Mouse (Mus musculus) cerebellum, adult 11-12 months (tissue): ENCODE measurements at regions not wholly inside any gene's neighbourhood (a gene's known extent, or its start where the extent isn't known, plus 50 kb on each side); places are given as distances from the start of the nearest gene placed in this dataset.
A peak's percentile ranks its signal among the peaks of the same experiment; 100 is the strongest.

ENCODE experiments used
- DNase-seq: peaks from one replicate; pipeline ENCODE4 v3.0.0; 2022

DNA sequence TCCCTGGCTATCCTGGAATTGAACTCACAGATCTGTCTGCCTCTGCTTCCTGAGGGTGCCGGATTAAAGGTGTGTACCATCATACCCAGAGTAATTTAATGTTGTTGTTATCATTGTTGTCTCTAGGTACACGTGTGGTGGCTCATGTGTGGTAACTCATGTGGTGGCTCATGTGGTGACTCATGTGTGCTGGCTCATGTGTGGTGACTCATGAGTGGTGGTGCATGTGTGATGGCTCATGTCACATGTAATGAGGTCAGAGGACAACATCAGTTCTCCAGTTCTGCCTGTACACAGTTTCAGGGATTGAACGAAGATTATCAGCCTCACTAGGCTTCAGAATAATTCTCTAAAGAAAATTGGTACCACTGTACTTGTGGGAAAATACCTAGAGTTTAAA, 80.2 kb downstream of the Zfp36l2 start:
- DNase-seq, result no peak

DNA sequence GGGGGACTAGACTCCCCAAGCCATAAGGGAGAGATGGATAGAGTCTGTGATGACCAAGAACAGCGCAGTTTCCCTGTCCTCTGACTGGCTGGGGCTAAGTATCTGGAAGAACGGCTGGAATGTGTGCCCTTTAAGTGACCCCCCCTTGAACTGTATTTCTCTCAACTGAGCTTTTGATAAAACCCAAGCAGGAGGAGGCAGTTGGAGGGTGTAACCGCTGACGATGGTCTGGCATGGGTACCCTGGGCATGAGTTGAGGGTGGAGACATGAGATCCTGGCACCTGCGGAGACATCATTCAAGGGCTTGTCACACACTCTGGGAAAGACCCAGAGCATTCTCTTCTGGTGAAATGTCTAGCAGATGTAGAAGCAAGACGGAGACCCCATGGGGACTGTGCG, 83.5 kb downstream of the Zfp36l2 start:
- DNase-seq, result no peak

DNA sequence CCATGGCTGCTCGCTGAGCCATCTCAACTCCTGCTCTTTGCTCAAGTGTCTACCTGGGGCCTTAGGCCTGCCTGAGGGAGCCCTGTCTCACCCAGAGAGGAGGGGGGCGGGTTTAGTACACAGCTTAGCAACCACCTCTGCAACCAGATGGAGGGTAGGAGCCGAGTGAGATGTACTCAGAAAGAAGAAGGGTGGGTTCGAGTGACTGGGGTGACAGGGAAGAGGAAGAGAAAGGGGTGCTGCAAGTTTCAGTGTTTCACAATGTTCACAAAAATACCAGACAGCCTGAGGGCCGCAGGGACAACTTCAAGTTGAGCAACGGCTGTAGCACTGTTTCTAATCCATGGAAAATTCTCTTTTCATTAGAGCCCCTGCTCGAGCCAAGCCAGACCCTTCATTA, 84.4 kb downstream of the Zfp36l2 start:
- no peak for DNase-seq

DNA sequence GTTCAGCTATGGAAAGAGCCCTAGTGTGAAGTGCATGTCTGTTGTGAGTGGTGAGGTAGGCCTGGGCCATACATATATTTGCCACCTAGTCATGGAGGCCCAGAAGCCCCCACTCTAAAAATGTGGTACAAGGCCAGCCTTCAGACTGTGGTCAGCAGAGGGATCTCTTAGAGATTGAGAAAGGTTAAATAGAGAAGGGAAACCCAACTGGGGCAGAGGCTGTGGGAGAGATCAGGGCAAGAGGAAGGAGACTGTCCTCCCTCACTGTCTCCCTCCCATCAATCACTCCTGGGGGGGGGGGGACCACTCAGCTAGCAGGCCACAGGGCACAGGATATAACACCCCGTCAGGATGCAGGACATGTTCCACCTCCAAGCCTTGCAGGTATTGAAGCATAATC, 86.1 kb downstream of the Zfp36l2 start:
- no peak for DNase-seq

DNA sequence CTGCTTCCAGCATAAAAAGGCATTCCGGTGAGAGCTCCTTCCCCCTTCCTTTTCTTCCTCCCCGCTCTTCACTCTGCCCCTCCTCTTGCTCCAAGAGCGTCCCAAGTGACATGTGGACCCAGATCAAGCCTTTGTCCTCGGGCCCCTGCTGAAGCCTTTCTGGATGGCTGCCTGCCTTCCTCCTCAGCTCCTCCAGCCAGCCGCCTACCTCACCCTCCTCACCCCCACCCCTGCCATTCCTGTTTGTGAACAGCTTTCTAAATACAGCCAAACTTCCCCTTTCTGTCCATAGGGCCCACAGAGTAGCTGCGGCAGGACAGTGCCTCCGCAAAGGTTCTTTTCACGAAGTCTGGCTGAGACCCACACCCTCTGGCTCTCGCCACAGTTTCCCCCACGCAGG, 87.2 kb downstream of the Zfp36l2 start:
- no peak for DNase-seq

DNA sequence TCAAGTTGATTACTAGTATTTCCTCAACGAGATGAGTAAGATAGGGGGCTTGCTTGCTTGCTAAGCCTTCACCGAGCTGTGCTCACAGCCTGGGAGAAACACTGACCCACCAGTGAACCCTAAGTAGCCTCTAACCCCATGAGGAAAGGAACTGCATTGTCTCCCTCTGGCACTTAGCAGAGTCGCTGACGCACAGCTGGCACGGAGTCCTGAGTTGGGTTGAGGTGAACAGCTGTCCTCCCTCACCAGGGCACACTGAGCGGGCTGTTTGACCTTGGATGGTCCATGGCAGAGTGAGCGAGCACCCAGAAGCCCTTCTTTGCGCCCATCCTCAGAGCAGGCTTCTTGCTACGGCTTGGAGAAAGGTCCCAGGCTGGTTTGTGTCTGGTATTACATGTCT, 88.0 kb downstream of the Zfp36l2 start:
- no peak for DNase-seq

DNA sequence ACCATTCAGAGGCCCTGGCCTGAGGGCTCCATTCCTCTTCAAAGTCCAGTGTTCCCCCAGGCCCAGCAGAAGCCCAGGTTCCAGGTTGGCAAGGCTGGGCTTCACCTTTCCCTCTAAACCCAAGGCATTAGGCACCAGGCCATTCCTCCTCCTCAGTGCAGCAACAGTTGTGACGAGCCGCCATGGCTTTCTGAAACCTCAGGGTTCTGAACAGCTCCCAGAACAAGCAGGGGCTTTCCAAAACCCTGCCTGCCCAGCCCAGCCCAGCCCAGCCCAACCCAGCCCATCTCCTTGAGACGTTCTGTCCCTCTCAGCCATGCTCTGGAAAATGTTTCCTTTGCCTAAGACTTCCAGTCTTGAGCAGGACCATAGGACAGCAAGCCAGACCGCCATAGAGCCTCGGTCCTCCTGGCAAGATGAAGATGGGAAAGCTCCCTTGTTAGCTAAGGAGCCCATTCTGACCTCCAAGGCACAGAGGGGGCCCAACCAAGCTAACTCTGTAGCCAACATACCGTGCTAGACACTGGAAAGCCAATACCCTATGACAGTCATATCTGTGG, 89.8 kb downstream of the Zfp36l2 start:
- DNase-seq, result no peak

DNA sequence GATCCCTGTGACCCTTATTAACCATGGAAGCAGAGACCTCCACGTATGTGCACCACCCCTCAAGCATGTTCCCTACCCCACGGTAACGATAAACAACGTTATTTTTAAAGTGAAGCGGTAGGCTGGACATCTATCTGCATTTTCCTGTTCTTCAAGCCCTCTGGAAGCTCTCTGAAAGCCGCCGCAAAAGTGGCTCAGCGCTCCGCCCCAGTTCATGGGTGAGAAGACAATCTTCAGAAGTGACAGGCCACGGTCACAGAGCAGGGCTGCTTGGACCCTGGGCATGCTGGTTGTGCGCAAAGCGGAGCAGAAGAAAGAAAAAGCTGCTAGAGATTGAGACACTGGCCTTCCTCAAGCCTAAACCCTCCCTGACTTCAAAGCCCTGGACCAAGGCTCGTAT, 90.5 kb downstream of the Zfp36l2 start:
- DNase-seq, result no peak

DNA sequence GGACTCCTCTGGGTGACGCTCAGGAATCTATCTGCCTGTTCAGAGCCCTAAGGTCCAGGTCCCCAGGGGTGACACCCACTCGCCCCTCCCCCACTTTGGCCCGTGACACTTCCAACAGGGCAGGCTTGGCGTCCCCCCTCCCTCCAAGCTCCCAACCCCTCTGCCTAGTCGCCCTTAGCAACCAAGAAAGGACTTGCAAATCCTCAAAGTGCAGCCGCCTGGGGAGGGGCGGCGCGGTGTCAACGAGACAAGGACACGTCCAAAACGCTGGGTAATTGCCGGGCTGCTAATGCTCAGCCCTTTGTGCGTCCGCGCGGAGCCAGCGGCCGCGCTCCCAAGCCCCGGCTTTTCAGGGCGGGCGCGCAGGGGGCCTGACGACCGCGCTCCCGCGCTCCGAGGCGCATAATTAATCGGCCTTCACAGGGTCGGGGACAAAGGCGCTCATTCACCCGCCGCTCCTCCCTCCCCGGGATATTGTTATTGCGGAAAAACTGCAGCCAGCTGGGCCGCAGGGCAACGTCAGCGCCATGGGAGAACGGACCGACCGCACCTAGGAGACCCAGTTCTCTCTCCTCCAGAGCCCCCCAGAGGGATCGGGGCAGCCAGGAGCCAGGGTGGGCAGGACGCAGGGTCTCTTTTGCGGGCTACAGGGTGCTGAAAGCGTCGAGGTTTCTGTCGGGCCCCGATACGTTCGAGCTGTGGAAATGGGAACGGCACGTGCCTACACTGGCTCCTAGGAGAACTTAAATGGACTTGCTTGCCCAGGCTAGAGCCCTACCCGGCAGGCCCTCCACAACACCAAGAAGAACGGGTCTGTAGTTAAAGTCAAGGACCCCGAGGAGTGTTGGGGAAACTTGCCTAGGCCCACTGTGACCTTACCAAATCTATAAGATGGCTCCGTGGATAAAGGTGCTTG, 91.1 kb downstream of the Zfp36l2 start:
- DNase-seq, result peak; percentile 58

DNA sequence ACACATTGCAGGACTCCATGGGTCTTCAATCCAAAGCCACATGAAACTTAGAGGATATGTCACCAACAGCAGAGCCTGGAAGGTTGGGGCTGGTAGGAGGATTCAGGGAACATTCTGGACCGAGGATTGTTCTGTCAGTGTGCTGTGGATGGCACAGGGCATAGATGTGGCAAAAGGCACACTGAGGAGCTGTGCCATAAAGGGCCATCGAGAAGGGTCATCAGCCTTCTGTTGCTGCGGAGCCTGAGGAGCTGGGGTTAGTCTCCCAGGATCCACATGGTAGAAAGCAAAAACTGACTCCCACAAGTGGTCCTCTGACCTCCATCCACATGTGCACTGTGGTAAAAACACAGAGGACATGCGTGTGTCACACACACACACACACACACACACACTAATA, 91.9 kb downstream of the Zfp36l2 start:
- no peak for DNase-seq

DNA sequence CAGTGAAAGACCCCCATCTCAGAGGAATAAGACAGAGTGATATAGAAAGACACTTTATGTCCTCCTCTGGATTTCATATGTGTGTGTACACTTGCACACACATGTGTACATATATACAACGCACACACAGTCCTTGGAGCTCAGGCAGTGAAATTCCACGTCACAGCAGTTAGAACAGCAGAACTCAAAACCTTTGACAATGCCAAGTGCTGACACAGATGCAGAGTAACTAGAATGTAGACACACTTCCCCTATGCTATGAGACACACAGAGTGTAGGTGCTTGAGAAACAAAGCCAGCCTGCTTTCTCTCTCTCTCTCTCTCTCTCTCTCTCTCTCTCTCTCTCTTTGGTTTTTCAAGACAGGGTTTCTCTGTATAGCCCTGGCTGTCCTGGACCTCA, 92.7 kb downstream of the Zfp36l2 start:
- DNase-seq, result no peak

DNA sequence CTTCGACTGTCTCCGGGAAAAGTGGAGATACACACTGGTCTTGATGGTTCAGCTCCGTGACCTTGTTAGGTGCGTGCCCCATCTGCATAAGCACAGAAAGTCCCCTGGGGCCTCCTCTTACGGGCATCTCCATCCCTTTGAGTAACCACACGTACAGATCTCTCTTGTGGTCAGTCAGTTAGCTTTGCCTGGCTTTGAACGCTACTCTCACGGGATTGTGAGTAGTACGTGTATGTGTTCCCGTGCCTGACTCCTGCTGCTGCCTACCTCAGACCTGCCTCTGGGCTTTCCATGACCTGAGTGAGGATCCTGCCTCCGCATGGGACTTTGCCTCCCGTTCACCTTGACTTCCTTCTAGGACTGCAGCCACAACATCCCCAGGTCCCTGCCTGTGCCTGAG, 101.4 kb downstream of the Zfp36l2 start:
- no peak for DNase-seq

DNA sequence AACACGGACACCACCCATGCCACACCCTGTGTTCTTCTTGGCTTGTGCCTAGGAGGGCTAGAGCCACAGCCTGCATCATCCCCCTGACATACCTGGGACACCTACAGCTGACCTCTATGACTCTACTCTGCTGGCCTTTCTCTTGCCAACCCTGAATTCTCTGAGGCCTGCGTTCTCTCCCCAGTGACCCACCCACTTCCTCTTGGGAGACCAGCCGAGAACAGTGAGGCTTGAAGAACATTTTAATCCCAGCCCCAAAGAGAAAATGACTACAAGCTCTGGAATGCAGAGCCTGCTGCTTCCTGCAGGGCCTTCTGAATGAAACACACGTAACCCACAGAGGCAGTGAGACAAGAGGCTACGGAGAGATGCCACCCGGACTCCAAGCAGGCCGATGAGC, 102.0 kb downstream of the Zfp36l2 start:
- peak; percentile 5 for DNase-seq

DNA sequence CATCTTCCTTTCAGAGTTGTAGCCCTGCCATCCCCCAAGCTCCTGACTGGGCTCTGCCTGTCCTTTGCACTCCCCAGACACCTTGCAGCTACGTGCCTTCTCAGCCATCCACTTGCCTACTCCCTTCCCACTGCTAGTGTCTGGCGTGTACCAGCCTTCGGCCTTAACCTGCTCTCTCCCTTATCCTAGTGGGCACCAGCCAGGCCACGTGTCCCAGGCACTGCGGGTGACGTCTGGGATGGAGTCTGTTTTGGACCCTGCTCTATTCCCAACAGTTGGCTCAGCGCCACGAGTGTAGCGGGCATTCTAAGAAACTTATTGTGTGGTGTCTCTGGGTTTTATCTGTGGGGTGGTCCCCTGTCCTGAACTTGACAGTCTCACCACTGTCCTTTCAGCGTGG, 102.5 kb downstream of the Zfp36l2 start:
- DNase-seq, result peak; percentile 11

DNA sequence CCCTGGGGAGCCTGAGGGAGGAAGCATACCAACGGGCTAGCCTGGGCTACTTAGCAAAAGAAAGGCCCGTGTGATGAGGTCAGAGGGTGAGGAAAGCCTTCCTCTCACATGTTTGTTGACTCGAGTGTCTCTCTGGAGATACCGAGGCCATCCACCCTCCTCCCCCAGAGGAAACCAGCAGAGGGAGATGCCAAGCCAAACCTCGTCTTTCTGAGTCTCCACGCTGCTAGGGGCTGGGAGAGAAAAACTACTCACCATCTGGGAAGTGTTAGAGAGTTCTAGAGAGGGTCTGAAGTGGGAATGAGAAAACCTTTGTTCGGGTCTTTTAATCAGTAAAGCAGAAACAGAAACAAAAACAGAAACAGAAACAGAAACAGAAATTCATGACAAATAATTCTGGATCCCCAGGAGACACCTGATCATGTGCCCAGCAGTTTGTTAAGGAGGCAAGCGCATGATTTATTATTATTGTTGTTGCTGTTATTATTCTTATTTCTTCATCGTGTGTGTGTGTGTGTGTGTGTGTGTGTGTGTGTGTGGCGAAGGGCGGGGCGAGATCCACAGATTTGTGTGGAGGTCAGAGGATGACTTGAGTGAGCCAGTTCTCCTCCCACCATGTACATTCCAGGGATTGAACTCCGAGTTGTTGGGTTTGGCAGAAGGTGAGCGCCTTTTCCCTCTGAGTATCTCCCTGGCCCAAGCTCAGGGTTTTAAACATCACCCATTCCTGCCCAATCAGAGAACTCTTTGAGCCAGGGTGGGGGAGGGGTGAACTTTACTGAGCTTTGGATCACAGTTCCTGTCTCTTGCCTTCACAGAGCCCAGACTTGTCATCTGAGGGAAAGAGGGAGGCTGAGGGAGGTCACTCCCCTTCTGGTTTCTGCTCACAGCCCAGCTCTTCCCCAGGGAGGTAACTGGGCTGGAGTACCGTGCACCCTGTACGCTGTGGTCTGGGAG, 104.2 kb downstream of the Zfp36l2 start:
- DNase-seq, result no peak

DNA sequence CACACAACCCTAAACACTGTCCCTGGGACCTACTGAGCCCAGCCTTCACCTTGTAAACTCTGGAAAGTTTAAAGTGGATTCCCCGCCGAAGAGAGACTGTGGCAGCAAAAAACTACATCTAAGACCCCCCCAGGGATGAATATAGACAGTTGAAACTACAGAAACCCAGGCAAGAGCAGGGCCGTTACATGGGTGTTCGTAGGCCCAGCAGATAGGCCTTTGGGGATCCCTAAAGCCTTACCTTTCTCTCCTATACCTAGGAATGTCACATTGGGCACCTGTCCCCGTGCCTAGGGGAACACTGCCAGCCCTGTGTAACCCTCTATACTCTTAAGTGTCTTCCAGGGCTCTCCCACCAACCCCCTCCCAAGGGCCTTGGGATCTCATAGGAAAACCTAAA, 105.2 kb downstream of the Zfp36l2 start:
- no peak for DNase-seq

DNA sequence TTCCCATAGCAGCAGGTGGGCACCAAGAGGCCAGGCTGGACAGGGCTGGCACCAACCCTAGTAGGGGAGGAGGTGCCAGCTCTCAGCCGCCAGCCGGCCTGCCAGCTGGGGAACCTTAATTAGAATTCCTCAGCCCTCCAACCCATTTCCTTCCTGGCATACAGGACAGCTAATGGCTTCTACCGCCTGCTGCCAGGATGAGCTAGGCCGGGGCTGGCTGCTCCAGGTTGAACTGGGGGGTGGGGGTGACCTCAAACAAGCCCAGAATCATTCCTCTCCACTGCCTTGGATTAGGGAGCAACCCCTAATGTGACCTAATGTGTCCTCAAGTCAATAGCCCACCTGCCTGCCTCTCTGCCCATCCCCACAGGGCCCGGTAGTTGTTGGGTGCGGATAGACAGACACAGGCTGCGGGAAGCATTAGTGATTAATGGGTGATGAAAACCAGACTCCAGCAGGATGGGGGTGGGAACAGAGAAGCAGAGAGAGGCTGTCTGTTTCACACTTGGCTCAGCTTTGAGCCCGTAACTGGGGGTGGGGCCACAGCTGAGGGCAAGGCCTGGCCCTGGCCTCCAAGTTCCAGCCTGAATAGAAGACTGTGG, 105.9 kb downstream of the Zfp36l2 start:
- peak; percentile 37 for DNase-seq

DNA sequence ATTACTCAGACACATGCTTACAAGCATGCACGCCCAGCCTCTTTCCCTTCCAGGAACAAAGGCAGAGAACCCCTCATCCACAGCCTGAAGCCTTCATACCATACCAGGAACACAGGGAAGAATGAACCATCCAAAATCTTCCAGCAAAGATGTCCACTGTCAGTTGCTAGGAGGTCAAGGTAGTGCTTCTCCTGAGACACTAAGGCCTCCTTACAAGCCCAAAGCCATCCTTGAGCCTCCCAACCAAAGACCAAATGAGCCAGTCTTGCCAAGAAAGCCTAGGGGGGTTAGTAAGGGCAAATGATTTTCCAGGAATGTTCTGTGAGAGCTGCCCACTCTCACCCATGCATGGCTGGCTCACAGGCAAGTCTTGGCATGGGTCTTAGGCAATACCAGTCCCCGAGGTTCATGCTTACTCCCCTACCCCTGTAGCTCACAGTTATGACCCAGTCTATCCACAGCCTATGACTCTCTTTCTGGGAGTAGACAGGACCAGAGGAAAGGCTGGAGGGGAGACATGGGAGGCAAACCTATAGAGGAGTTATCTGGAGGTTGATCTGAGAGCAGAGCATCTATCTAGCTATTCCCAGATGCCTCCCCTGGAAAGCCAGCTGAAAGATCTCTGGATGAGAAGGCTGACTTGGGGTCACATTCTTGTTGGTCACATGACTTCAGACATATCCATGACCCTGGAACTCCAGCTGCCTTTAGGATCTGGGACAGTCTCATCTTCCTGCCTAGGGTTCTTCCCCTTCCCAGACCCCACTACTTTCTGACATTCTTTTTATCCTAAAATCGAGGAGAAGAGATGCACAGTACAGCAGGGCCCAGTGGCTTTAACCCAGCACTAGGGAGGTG, 112.4 kb downstream of the Zfp36l2 start:
- no peak for DNase-seq

DNA sequence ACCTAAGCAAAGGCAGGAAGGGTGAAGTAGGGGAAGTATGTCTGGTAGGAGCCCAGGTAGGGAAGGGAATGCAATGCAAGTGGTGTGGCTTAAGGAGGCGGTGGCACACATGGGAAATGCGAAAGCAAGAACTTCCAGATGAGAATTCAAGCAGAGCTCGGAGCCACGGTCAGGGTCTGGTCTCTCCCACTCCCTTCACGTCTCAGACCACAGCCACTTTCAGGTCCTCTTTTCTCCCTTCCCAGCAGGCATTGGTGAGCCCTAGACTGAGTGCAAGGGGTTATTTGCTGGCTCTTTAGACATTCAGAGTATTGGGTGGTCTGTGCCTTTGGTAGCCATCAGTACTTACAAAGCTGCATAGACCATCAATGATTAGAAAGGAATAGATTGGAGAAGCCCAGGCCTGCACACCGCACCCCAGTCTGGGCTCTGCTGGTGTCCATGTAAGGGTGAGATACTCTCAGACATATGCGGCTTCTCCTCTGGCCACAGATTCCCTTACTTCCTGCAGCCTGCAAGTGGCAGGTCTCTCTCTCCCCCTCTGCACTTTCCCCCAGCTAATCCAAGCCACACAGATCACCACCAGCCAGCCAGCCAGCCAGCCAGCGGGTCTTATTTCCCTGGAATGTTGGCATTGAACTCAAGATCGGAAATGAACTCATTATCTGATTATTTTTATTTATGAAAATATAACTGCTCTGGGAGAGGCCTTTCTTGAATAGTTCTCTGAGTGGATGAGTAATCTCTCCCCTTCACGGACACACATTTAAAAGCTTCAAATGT, 113.6 kb downstream of the Zfp36l2 start:
- no peak for DNase-seq

DNA sequence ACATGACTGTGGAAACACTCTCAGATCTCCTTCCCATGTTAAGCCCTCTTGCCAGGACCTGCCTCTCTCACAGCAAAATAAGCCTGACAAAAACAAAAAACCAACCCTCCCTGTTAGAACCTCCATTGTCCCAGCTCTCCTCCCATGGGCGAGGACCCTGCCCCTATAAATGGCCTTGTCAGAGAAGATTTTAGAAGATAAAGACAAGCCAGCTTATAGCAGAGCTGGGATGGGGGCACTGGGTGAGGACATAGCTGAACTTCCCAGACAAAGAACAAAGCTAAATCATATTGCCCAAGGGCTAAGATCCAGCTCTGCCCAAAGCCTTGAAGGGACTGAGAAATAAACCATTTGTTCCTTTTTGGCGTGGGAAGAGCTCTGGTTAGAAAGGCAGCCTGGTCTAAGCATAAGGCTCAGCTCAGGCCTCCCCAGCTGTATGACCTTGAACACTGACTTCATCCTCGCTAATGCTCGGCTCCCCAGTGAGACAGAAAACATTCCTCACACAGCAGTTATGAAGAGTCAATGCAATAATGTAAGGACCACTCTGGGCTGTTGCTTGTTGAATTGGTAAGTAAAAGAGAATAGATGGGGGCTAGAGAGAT, 115.2 kb downstream of the Zfp36l2 start:
- DNase-seq, result no peak

DNA sequence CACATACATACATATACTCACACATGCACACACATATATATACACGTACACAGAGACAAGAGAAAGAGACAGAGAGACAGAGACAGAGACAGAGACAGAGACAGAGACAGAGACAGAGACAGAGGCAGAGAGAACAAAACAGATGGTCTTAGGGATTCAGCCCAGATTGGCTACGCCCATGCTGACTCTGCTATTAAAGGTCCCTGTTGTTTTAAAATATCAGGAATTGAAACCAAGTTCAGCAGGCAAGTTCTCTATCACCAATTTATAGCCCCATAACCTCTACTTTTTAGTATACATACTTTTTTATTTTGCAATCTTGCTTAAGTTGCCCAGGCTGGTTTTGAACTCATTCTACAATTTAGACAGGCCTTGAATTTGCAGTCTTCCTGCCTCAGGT, 115.9 kb downstream of the Zfp36l2 start:
- no peak for DNase-seq
